Mouse (Mus musculus) neutrophil, adult 59 days (primary cell): ENCODE data around the gene Irgm1. TPM values are rescaled to one million over a fixed set of nuclear protein-coding genes. Genes with fewer than 3 reads are reported as not detected.

Experiments
- total RNA-seq, 2 experiments: library from RNA; stranded (reverse); gene quantifications; 1 replicate in 1 of 2; 2 replicates in 1 of 2; pipeline ENCODE4 v1.2.4; 2023

The Irgm1 gene
- 10 to 100 TPM; 11.8 to 13.6 TPM for total RNA-seq

DNA sequence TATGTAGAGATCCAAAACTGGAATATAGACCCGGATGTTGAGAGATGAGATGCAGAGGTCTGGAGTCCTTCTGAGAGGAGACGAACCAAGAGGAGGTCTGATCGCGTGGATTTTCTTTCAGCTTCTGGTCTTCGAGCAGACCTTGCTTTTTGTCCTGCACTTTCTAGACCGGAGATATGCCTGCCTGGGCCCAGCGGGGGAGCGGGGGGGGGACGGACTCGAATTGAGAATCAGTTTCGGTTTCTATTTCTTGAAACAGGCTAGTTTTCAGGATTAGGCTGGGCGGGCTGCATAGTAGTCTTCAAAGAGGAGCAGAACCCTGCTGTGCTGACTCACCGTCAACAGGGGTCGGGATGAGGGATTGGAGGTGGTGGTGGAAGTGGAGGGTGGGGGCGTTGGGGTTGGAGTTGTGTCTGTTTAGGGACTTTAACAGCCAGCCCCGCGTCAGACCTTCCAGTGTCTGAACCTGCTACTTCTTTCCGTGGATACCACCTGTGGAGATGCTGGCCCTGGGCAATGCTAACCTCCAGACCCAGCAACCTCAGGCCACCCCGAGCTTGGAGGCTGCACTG, at the start of gene Irgm1:
Irgm1 (minus strand) TSS at position 483 of the 572 bp plus-strand sequence.

GRCm38 (mm10) chr11:48902021-48902420, 30.5 kb upstream of the Irgm1 start, which contains the start of gene Gm5431:
Gene Gm5431, minus strand, starts transcription at chr11:48902214.

DNA sequence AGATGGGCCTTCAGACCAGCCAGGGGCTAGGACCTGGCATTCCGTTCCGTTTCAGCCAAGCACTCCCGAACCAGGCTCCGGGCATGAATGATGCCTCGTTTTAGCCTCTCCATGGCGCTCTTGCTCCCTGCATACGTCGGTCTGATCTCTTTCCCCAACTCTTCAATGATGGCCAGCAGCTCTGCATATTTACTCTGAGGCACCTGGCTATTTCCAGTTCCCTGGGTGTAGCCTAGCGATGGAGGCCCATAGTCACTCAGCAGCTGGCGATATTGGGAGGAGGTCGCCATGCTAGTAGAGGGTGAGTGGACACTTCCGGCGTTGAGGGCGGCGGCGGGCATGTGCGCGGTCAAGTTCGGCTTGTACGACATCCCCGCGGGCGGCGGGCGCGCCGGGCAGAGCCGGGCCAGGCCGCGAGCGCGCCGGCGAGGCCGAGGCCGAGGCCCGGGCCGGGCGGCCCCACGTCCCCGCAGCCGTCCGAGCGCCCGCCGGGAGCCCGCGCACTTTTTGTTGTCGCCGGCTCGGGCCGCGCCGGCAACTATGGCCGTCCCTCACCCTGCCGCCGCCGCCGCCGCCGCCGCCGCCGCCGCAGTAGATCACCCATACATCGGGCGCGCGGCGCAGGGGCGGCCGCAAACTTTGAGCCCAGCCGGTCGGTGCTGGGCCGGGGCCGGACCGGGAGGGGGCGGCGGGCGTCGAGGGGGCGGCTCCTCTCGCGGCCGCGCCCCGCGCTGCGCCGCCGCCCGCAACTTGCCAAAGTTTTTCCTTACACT, 45.3 kb downstream of the Irgm1 start, which contains the start of the genes Trim7 and Gm12184:
Trim7 (plus strand) TSS at position 162 of the 773 bp plus-strand sequence.
Gm12184 (minus strand) TSS at position 677 of the 773 bp plus-strand sequence.

DNA sequence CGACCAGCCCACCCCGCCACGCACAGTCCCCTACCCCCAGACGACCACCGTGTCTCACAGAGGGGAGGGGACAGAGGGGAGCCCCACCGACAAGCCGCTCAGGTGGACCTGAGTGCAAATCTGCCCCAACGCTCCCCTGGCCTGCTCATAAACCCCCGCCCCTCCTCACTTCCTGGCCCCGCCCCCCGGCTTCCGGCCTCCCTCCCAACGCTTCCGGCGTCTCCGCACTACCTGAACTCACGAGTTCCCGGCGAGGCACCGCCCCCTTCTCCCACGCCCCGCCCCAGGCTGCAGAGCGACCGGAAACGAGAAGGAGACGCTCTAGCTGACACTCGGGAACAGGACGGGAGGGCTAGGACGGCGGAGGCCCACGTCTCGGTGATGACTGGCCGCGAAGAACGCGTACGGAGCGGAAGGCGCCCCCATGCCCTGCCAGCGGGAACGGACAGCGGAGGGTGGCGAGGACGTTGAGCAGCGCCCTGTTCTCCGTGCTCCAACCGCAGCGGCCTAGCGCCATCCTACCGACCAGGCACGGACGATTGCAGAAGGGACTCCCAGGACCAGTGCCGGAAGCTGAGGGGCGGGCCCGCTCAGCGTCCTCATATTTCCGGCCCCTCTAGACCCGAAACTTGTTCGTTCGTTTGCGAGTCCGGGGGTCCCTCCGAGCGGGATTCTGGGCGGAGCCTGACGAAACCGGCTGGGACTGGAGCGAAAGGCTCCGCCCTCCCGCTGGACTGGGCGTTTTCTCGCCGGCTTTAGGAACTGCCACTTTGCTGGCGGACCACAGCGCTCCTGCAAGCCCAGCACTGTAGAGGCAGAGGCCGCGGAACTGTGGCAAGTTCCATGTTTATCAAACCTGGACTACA, 54.5 kb downstream of the Irgm1 start, which contains the start of gene Trim41:
Trim41 (minus strand) TSS at position 554 of the 866 bp plus-strand sequence.

Other genes starting within 250 kb of the Irgm1 start
- gene Rack1, start 71.4 kb downstream of the Irgm1 start, total RNA-seq, result 100 to 1,000 TPM; 508 to 567 TPM
- gene Trim41, start 54.3 kb downstream of the Irgm1 start, total RNA-seq, result 10 to 100 TPM; 37.2 to 45.4 TPM
- gene Trim7, start 45.5 kb downstream of the Irgm1 start, total RNA-seq, result under 1 TPM; 0.71 to 0.84 TPM
- gene Gm12184, start 45.0 kb downstream of the Irgm1 start, total RNA-seq, result under 1 TPM in 1 of 2 experiments, not detected in 1; 0.38 TPM
- 1 to 10 TPM; 3.0 to 3.9 TPM for gene Gm5431, start 30.5 kb upstream of the Irgm1 start, total RNA-seq
- gene Psme2b, start 74.5 kb upstream of the Irgm1 start, total RNA-seq, result 10 to 100 TPM; 15.2 to 15.9 TPM
- gene Olfr56, start 107.2 kb upstream of the Irgm1 start, total RNA-seq, result not detected
- 10 to 100 TPM; 22.1 to 32.8 TPM for gene 9930111J21Rik1, start 107.7 kb upstream of the Irgm1 start, total RNA-seq
- under 1 TPM; 0.60 to 0.62 TPM for gene Gm12185, start 120.5 kb upstream of the Irgm1 start, total RNA-seq
- gene Tgtp1, start 122.5 kb upstream of the Irgm1 start, total RNA-seq, result under 1 TPM; 0.78 to 0.99 TPM
- gene 9930111J21Rik2, start 179.6 kb upstream of the Irgm1 start, total RNA-seq, result 10 to 100 TPM; 38.8 to 46.2 TPM
- gene Tgtp2, start 192.5 kb upstream of the Irgm1 start, total RNA-seq, result 1 to 10 TPM in 1 of 2 experiments, not detected in 1; 1.3 TPM
- 10 to 100 TPM; 14.5 to 19.7 TPM for gene Ifi47, start 204.9 kb upstream of the Irgm1 start, total RNA-seq
- not detected for gene Olfr1396, start 243.2 kb upstream of the Irgm1 start, total RNA-seq